Mouse (Mus musculus) limb, embryonic 10.5 days (tissue): ENCODE measurements around the gene Snx9. TPM values are rescaled to one million over a fixed set of nuclear protein-coding genes. Genes with fewer than 3 reads are reported as not detected.

Experiments used
- DNase-seq: peaks from one replicate; pipeline ENCODE4 v3.0.0-alpha.2; 2017; ENCODE audit warnings: low spot score
- H3K27ac ChIP-seq: fragments of 300-500 bp; sonication (generic); 2 replicates; pipeline ENCODE4 v1.5.1; 2016; ENCODE audit warnings: mild to moderate bottlenecking
- H3K27me3 ChIP-seq: fragments of 300-500 bp; sonication (generic); 2 replicates; pipeline ENCODE4 v1.6.1; 2016; ENCODE audit warnings: low read depth, mild to moderate bottlenecking; ENCODE audit not compliant: poor library complexity, severe bottlenecking
- H3K36me3 ChIP-seq: fragments of 300-500 bp; sonication (generic); 2 replicates; pipeline ENCODE4 v1.6.1; 2016; ENCODE audit warnings: mild to moderate bottlenecking, moderate library complexity
- H3K4me1 ChIP-seq: fragments of 300-500 bp; sonication (generic); 2 replicates; pipeline ENCODE4 v1.6.1; 2016
- H3K4me3 ChIP-seq: fragments of 300-500 bp; sonication (generic); 2 replicates; pipeline ENCODE4 v1.5.1; 2016; ENCODE audit warnings: mild to moderate bottlenecking, moderate library complexity
- H3K9me3 ChIP-seq: fragments of 300-500 bp; sonication (generic); replicated peaks from 2 replicates; pipeline ENCODE4 v1.6.1; 2016; ENCODE audit warnings: mild to moderate bottlenecking
- WGBS: fragments of 180-500 bp; shearing (Covaris S2); methylation state at CpG from one replicate; pipeline ENCODE4 v1.1.7; 2016; 5-methylcytosine and 5-hydroxymethylcytosine counted together
- polyA plus RNA-seq: library from polyadenylated mRNA; unstranded; fragments of >200 nt; fragmentation: Nextera tagmentation; extraction: Ambion mirVana; gene quantifications from 2 replicates; pipeline ENCODE4 v1.2.1, GENCODE M21; 2016

Snx9 gene
- polyA plus RNA-seq = 18.4 and 19.4 TPM in 2 replicates

- peak; percentile 81 for DNase-seq
- H3K27ac ChIP-seq = peak within 1 kb of the TSS; percentile 100
- no peaks in the 10 kb centered on the region for H3K36me3 ChIP-seq
- H3K9me3 ChIP-seq = no peaks in the 10 kb centered on the region
- H3K27me3 ChIP-seq = no peaks in the 10 kb centered on the region
- peak within 1 kb of the TSS; percentile 74 for H3K4me3 ChIP-seq
- under 1% methylated on average over 125 of the region's 131 CpGs for WGBS
- H3K4me1 ChIP-seq = peaks cover 33% of the 10 kb centered on the region
Observed at GRCm38 (mm10) chr17:5841128-5841942, at the start of gene Snx9. Gene Snx9 (plus strand): TSS chr17:5841329.

GRCm38 (mm10) chr17:5792164-5792791 is 48.9 kb upstream of the Snx9 start:
- H3K9me3 ChIP-seq = no peaks in the 10 kb centered on the region
- H3K27me3 ChIP-seq = no peaks in the 10 kb centered on the region
- H3K4me1 ChIP-seq = peaks cover 11% of the 10 kb centered on the region
- H3K27ac ChIP-seq = no peak overlapping the region
- H3K36me3 ChIP-seq = no peaks in the 10 kb centered on the region
- WGBS = 90% methylated on average over 12 of the region's 12 CpGs
- DNase-seq = no peak
- no peak overlapping the region for H3K4me3 ChIP-seq

DNA sequence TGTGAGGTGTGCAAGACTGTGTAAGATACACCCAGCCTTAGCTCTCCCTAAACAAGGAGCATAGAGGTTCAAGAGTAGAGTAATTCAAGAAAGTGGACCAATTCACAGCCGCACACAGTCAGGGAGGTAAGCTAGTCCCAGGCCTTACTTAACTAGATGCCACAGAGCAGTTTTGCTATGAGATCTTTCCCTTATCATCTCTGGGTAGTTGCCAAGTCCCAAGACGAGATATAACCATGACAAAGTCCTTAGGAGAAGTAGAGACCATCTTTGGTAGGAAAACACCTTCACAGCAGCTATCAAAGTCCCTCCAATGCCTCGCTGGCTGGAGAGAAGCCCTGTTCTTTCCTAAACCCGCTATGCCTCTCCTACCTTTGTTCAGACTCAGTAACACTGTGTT is 47.5 kb upstream of the Snx9 start:
- Histone ChIP-seq H3K4me3 (no peak overlapping the region), H3K4me1 (peaks cover 17% of the 10 kb centered on the region), H3K36me3 (no peaks in the 10 kb centered on the region), H3K9me3 (no peaks in the 10 kb centered on the region), H3K27ac (no peak overlapping the region), H3K27me3 (no peaks in the 10 kb centered on the region)
- 84% methylated on average over 4 of the region's 4 CpGs for WGBS
- DNase-seq = no peak

DNA sequence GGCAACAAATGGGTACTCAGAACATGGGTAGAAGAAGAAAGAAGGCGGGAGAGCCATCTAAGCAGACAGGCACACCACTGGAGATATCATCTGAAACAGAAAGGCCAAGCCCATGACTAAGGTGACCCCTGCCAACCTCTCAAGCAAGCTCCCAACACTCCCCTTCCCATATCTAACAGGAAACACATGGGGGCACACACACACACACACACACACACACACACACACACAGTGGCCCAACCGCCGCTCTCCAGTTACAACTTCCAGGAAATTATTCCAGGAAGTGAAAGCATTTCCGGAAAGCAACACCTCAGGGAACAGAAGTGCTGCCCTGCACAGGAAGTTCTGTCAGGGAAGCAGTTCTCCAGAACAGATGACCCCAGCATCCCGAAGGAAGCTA is 46.9 kb upstream of the Snx9 start:
- peaks cover 20% of the 10 kb centered on the region for H3K4me1 ChIP-seq
- no peaks in the 10 kb centered on the region for H3K27me3 ChIP-seq
- 79% methylated on average over 5 of the region's 5 CpGs for WGBS
- H3K9me3 ChIP-seq = no peaks in the 10 kb centered on the region
- no peak for DNase-seq
- no peak overlapping the region for H3K27ac ChIP-seq
- no peak overlapping the region for H3K4me3 ChIP-seq
- H3K36me3 ChIP-seq = no peaks in the 10 kb centered on the region

DNA sequence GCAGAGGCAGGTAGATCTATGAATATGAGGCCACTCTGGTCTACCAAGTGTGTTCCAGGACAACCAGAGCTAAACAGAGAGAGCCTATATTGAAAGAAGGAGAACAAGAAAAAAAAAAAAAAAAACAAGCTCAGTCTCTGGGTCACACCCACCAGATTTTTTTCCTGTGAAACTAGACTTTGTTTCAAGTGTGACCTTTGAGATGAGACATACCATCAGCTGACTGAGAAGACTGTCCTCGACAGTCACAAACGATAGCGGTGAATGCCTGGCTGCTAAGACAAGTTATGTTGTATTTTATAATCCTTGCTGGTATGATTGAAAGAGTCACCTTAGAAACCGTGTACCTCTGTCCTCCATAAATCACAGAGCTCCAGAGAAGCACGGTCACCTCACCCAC is 45.8 kb upstream of the Snx9 start:
- 76% methylated on average over 5 of the region's 5 CpGs for WGBS
- Histone ChIP-seq H3K27me3 (no peaks in the 10 kb centered on the region), H3K4me1 (peaks cover 24% of the 10 kb centered on the region), H3K4me3 (no peak overlapping the region), H3K36me3 (no peaks in the 10 kb centered on the region), H3K27ac (no peak overlapping the region), H3K9me3 (no peaks in the 10 kb centered on the region)
- DNase-seq = no peak

- 6% methylated on average over 5 of the region's 5 CpGs for whole genome bisulfite sequencing
- peaks cover 24% of the 10 kb centered on the region for H3K4me1 ChIP-seq
- H3K4me3 ChIP-seq = no peak overlapping the region
- DNase-seq = peak; percentile 65
- no peaks in the 10 kb centered on the region for H3K36me3 ChIP-seq
- no peaks in the 10 kb centered on the region for H3K27me3 ChIP-seq
- H3K27ac ChIP-seq = no peak overlapping the region
- H3K9me3 ChIP-seq = no peaks in the 10 kb centered on the region
Observed at GRCm38 (mm10) chr17:5795878-5796277, 45.3 kb upstream of the Snx9 start.

- H3K4me3 ChIP-seq = no peak overlapping the region
- H3K27ac ChIP-seq = no peak overlapping the region
- no peaks in the 10 kb centered on the region for H3K27me3 ChIP-seq
- no peak for DNase-seq
- H3K36me3 ChIP-seq = no peaks in the 10 kb centered on the region
- 90% methylated on average over 5 of the region's 5 CpGs for WGBS
- no peaks in the 10 kb centered on the region for H3K9me3 ChIP-seq
- peaks cover 24% of the 10 kb centered on the region for H3K4me1 ChIP-seq
Observed at GRCm38 (mm10) chr17:5797124-5797760, 43.9 kb upstream of the Snx9 start.

DNA sequence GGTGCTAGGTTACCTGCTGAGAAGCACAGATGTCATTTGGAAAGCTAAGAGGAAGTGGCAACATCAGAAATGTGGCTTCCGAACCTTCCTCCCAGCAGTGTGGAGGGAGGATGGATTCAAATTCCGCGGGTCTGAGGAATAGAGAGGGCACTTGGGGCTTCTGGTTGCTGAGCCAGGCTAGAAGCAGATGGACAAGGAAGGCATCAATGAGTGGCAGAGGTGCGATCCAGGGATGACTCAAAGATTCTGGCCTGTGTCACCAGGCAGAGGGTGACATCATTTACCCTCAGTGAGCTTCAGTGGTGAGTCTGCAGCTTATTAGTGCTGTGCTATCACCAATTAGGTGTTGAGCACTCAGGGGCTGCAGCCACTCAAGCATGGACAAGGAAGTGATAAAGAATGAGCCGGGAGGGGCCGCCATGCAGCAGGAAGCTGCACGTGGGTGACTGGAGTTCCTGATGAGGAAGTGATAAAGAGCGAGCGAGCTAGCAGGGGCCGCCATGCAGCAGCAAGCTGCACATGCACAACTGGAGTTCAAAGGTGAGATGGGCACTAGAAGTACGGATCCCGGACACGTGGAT is 42.8 kb upstream of the Snx9 start:
- no peaks in the 10 kb centered on the region for H3K9me3 ChIP-seq
- no peak overlapping the region for H3K4me3 ChIP-seq
- H3K27ac ChIP-seq = no peak overlapping the region
- WGBS = 65% methylated on average over 13 of the region's 13 CpGs
- no peaks in the 10 kb centered on the region for H3K27me3 ChIP-seq
- H3K4me1 ChIP-seq = peaks cover 24% of the 10 kb centered on the region
- H3K36me3 ChIP-seq = no peaks in the 10 kb centered on the region
- DNase-seq = no peak

DNA sequence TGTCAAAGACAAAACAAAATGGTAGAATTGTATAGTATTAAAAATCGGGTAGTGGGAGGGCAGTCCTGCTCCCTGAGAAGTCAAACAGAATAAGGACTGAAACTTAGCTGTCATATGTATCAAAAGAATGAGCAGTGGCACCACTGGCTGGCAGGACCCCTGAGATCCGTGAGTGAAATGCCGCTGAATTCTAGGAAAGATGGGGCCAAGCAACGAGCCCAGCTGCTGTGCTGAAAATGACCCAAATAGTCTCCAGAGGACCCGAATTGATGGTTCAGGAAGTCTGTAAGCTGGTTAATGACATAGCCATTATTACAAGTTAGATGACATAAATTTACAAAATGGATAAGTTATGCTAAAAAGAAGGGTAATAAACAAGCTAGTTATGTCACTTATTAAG is 42.2 kb upstream of the Snx9 start:
- Histone ChIP-seq H3K4me1 (peaks cover 23% of the 10 kb centered on the region), H3K27me3 (no peaks in the 10 kb centered on the region), H3K9me3 (no peaks in the 10 kb centered on the region), H3K27ac (no peak overlapping the region), H3K36me3 (no peaks in the 10 kb centered on the region), H3K4me3 (no peak overlapping the region)
- WGBS = 89% methylated on average over 5 of the region's 5 CpGs
- DNase-seq = no peak

GRCm38 (mm10) chr17:5799396-5800021 is 41.6 kb upstream of the Snx9 start:
- peaks cover 17% of the 10 kb centered on the region for H3K4me1 ChIP-seq
- no peak for DNase-seq
- no peak overlapping the region for H3K4me3 ChIP-seq
- no peak overlapping the region for H3K27ac ChIP-seq
- 83% methylated on average over 17 of the region's 17 CpGs for WGBS
- H3K36me3 ChIP-seq = no peaks in the 10 kb centered on the region
- H3K27me3 ChIP-seq = no peaks in the 10 kb centered on the region
- no peaks in the 10 kb centered on the region for H3K9me3 ChIP-seq

DNA sequence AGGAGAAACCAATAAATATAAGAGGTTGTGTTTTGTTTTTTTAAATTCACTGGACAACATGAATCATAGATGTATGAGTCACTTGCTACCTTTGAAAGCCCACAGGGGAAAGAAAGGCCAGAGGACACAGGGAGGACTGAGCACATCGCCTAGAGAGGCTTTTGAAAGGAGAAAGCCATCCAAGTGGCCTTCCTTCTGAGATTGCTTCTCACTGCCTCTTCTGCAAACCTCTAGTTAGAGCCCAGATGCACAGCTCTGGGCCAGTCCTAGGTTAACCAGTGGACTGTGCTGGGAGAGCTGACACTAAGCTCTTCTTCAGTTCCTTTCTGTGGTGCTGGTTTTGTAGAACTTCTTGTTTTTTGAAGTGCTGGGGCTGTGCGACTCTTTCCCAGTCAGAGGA is 40.9 kb upstream of the Snx9 start:
- H3K27ac ChIP-seq = no peak overlapping the region
- H3K36me3 ChIP-seq = no peaks in the 10 kb centered on the region
- no peaks in the 10 kb centered on the region for H3K9me3 ChIP-seq
- no peak overlapping the region for H3K4me3 ChIP-seq
- no peaks in the 10 kb centered on the region for H3K27me3 ChIP-seq
- DNase-seq = no peak
- WGBS = 85% methylated on average over 2 of the region's 2 CpGs
- H3K4me1 ChIP-seq = peaks cover 19% of the 10 kb centered on the region

- H3K27ac ChIP-seq = no peak overlapping the region
Observed at GRCm38 (mm10) chr17:5800824-5801560, 40.1 kb upstream of the Snx9 start.

More at GRCm38 (mm10) chr17:5800824-5801560, 40.1 kb upstream of the Snx9 start:
- Histone ChIP-seq H3K9me3 (no peaks in the 10 kb centered on the region), H3K4me3 (no peak overlapping the region), H3K27me3 (no peaks in the 10 kb centered on the region), H3K4me1 (peaks cover 25% of the 10 kb centered on the region), H3K36me3 (no peaks in the 10 kb centered on the region)
- WGBS = 84% methylated on average over 7 of the region's 7 CpGs
- DNase-seq = no peak
